Mouse (Mus musculus) liver, embryonic 16.5 days (tissue): ENCODE results near the gene Map1a. TPM values are rescaled to one million over a fixed set of nuclear protein-coding genes. Genes with fewer than 3 reads are reported as not detected.

Source experiments
- ATAC-seq: fragments of 200-750 bp; cut with Nextera tagmentation; 2 replicates; pipeline ENCODE4 v1.8.0; 2017; ENCODE audit warnings: low read depth, mild to moderate bottlenecking, moderate number of reproducible peaks, moderate library complexity
- H3K27ac ChIP-seq: fragments of 300-500 bp; sonication (generic); 2 replicates; pipeline ENCODE4 v1.5.1; 2014; ENCODE audit warnings: mild to moderate bottlenecking, low read length
- H3K27me3 ChIP-seq: fragments of 300-500 bp; sonication (generic); 2 replicates; pipeline ENCODE4 v1.6.1; 2014; ENCODE audit warnings: low read depth, low read length, mixed read lengths; ENCODE audit not compliant: control insufficient read depth, insufficient read depth
- H3K36me3 ChIP-seq: fragments of 300-500 bp; sonication (generic); 2 replicates; pipeline ENCODE4 v1.6.1; 2014; ENCODE audit warnings: mild to moderate bottlenecking; ENCODE audit not compliant: control insufficient read depth, insufficient read depth
- H3K4me1 ChIP-seq: fragments of 300-500 bp; sonication (generic); 2 replicates; pipeline ENCODE4 v1.6.1; 2014; ENCODE audit warnings: low read depth, low read length, mixed read lengths; ENCODE audit not compliant: control insufficient read depth
- H3K4me2 ChIP-seq: fragments of 300-500 bp; sonication (generic); 2 replicates; pipeline ENCODE4 v1.6.1; 2014; ENCODE audit warnings: low read depth, low read length, mixed read lengths
- H3K4me3 ChIP-seq: fragments of 300-500 bp; sonication (generic); 2 replicates; pipeline ENCODE4 v1.5.1; 2014; ENCODE audit warnings: low read depth, mild to moderate bottlenecking, low read length
- H3K9ac ChIP-seq: fragments of 300-500 bp; sonication (generic); 2 replicates; pipeline ENCODE4 v1.6.1; 2014; ENCODE audit warnings: low read depth, low read length
- H3K9me3 ChIP-seq: fragments of 300-500 bp; sonication (generic); replicated peaks from 2 replicates; pipeline ENCODE4 v1.6.1; 2016; ENCODE audit warnings: low read length; ENCODE audit not compliant: control insufficient read depth
- WGBS: fragments of 180-500 bp; shearing (Covaris S2); extraction: QIAGEN DNeasy Blood & Tissue Kit; methylation state at CpG from one replicate; pipeline ENCODE4 v1.1.7; 2014; ENCODE audit not compliant: insufficient replicate concordance; 5-methylcytosine and 5-hydroxymethylcytosine counted together
- polyA plus RNA-seq: library from polyadenylated mRNA; unstranded; fragments of >200 nt; fragmentation: Nextera tagmentation; extraction: Ambion mirVana; gene quantifications from 2 replicates; pipeline ENCODE4 v1.2.1, GENCODE M21; 2015

Gene Map1a
- polyA plus RNA-seq, 1 experiment from 2014 or later, result 0.19 TPM

- H3K4me1 ChIP-seq, result peaks cover 7% of the 10 kb centered on the region
- H3K4me3 ChIP-seq, result peak overlapping the region; percentile 75
- no peaks in the 10 kb centered on the region for H3K9me3 ChIP-seq
- 3% methylated on average over 6 of the region's 6 CpGs for WGBS
- H3K27ac ChIP-seq, result 0 out of 2 replicates have a peak overlapping the region, but pooled peaks have one; percentile 38
- 0 out of 2 replicates have a peak, but pooled peaks have one; percentile 5 for ATAC-seq
- peaks cover 32% of the 10 kb centered on the region for H3K27me3 ChIP-seq
- peak overlapping the region; percentile 83 for H3K9ac ChIP-seq
- H3K36me3 ChIP-seq, result no peaks in the 10 kb centered on the region
- H3K4me2 ChIP-seq, result peak overlapping the region; percentile 98
Observed at GRCm38 (mm10) chr2:121354378-121354777, 65.0 kb downstream of the Map1a start.

GRCm38 (mm10) chr2:121354820-121355592 lies 65.6 kb downstream of the Map1a start, which contains the start of gene Ppip5k1:
Ppip5k1 (minus strand) TSS chr2:121355396.
- Histone ChIP-seq H3K27ac (peak within 1 kb of the TSS; percentile 38), H3K4me2 (peak within 1 kb of the TSS; percentile 98), H3K36me3 (no peaks in the 10 kb centered on the region), H3K9ac (peak within 1 kb of the TSS; percentile 83), H3K27me3 (peaks cover 37% of the 10 kb centered on the region), H3K9me3 (no peaks in the 10 kb centered on the region), H3K4me3 (peak within 1 kb of the TSS; percentile 75), H3K4me1 (peaks cover 7% of the 10 kb centered on the region)
- under 1% methylated on average over 57 of the region's 58 CpGs for WGBS
- peak; percentile 97 for ATAC-seq

- Histone ChIP-seq H3K4me2 (no peak within 1 kb of the TSS), H3K27ac (no peak within 1 kb of the TSS), H3K27me3 (peaks cover 37% of the 10 kb centered on the region), H3K9me3 (no peaks in the 10 kb centered on the region), H3K36me3 (no peaks in the 10 kb centered on the region), H3K9ac (no peak within 1 kb of the TSS), H3K4me1 (peaks cover 7% of the 10 kb centered on the region), H3K4me3 (no peak within 1 kb of the TSS)
- ATAC-seq, result no peak
- 44% methylated on average over 5 of the region's 5 CpGs for WGBS
Observed at GRCm38 (mm10) chr2:121357494-121357893, 68.1 kb downstream of the Map1a start, which contains the start of gene Ckmt1. Ckmt1 (plus strand) TSS chr2:121357714.

GRCm38 (mm10) chr2:121357961-121358360 lies 68.6 kb downstream of the Map1a start:
- Histone ChIP-seq H3K27ac (no peak overlapping the region), H3K9ac (no peak overlapping the region), H3K9me3 (no peaks in the 10 kb centered on the region), H3K4me2 (no peak overlapping the region), H3K36me3 (no peaks in the 10 kb centered on the region), H3K4me1 (peaks cover 7% of the 10 kb centered on the region), H3K27me3 (peaks cover 37% of the 10 kb centered on the region), H3K4me3 (no peak overlapping the region)
- 2% methylated on average over 4 of the region's 4 CpGs for WGBS
- ATAC-seq, result no peak

GRCm38 (mm10) chr2:121358381-121358780 lies 69.0 kb downstream of the Map1a start:
- WGBS, result 2% methylated on average over 16 of the region's 16 CpGs
- peaks cover 37% of the 10 kb centered on the region for H3K27me3 ChIP-seq
- no peak overlapping the region for H3K9ac ChIP-seq
- peaks cover 7% of the 10 kb centered on the region for H3K4me1 ChIP-seq
- no peak overlapping the region for H3K4me3 ChIP-seq
- no peaks in the 10 kb centered on the region for H3K36me3 ChIP-seq
- H3K9me3 ChIP-seq, result no peaks in the 10 kb centered on the region
- ATAC-seq, result no peak
- H3K27ac ChIP-seq, result no peak overlapping the region
- H3K4me2 ChIP-seq, result no peak overlapping the region

- Histone ChIP-seq H3K27me3 (peaks cover 37% of the 10 kb centered on the region), H3K4me3 (no peak overlapping the region), H3K9ac (no peak overlapping the region), H3K9me3 (no peaks in the 10 kb centered on the region), H3K27ac (no peak overlapping the region), H3K4me2 (no peak overlapping the region), H3K4me1 (peaks cover 2% of the 10 kb centered on the region), H3K36me3 (no peaks in the 10 kb centered on the region)
- no peak for ATAC-seq
- 48% methylated on average over 4 of the region's 4 CpGs for WGBS
Observed at GRCm38 (mm10) chr2:121359461-121359860, 70.1 kb downstream of the Map1a start.

Other genes with a start within 250 kb of the Map1a start
- gene Tgm5, start 203.8 kb upstream of the Map1a start, polyA plus RNA-seq, result not detected in 2 replicates
- not detected in 2 replicates for gene Tgm7, start 179.8 kb upstream of the Map1a start, polyA plus RNA-seq
- gene Adal, start 149.2 kb upstream of the Map1a start, polyA plus RNA-seq, result 9.5 and 10.2 TPM in 2 replicates
- gene Lcmt2, start 148.9 kb upstream of the Map1a start, polyA plus RNA-seq, result 9.4 and 10.5 TPM in 2 replicates
- 19.0 and 20.5 TPM in 2 replicates for gene Tubgcp4, start 118.9 kb upstream of the Map1a start, polyA plus RNA-seq
- 3.9 and 4.4 TPM in 2 replicates for gene Zscan29, start 118.5 kb upstream of the Map1a start, polyA plus RNA-seq
- gene Trp53bp1, start 18.2 kb upstream of the Map1a start, polyA plus RNA-seq, result 18.9 and 22.5 TPM in 2 replicates
- gene Ppip5k1, start 65.8 kb downstream of the Map1a start, polyA plus RNA-seq, result 5.6 and 5.8 TPM in 2 replicates
- 4.8 TPM in 1 of 2 replicates, not detected in the other for gene Ckmt1, start 68.1 kb downstream of the Map1a start, polyA plus RNA-seq
- not detected in 2 replicates for gene Strc, start 97.6 kb downstream of the Map1a start, polyA plus RNA-seq
- gene Pdia3, start 124.2 kb downstream of the Map1a start, polyA plus RNA-seq, result 302 and 304 TPM in 2 replicates
- 0.63 and 0.78 TPM in 2 replicates for gene Catsper2, start 124.2 kb downstream of the Map1a start, polyA plus RNA-seq
- gene Ell3, start 154.7 kb downstream of the Map1a start, polyA plus RNA-seq, result 3.4 and 3.6 TPM in 2 replicates
- gene Serf2, start 159.6 kb downstream of the Map1a start, polyA plus RNA-seq, result 209 and 224 TPM in 2 replicates
- gene Hypk, start 163.7 kb downstream of the Map1a start, polyA plus RNA-seq, result 64.5 and 79.5 TPM in 2 replicates
- 0.05 and 0.20 TPM in 2 replicates for gene Serinc4, start 167.2 kb downstream of the Map1a start, polyA plus RNA-seq
- 19.4 and 20.5 TPM in 2 replicates for gene Mfap1b, start 184.5 kb downstream of the Map1a start, polyA plus RNA-seq
- 10.8 and 11.8 TPM in 2 replicates for gene Mfap1a, start 217.1 kb downstream of the Map1a start, polyA plus RNA-seq
- gene Wdr76, start 217.1 kb downstream of the Map1a start, polyA plus RNA-seq, result 6.3 and 7.7 TPM in 2 replicates